Mouse (Mus musculus): Measurements from ENCODE around the gene Mfsd8.
A peak's percentile ranks its signal among the peaks of the same experiment; 100 is the strongest.
"Not testable (repeated sequence)": the region's sequence is repeated elsewhere in the genome, so short reads cannot be mapped to it uniquely, and the experiment has no call there.

Mfsd8 gene

DNA sequence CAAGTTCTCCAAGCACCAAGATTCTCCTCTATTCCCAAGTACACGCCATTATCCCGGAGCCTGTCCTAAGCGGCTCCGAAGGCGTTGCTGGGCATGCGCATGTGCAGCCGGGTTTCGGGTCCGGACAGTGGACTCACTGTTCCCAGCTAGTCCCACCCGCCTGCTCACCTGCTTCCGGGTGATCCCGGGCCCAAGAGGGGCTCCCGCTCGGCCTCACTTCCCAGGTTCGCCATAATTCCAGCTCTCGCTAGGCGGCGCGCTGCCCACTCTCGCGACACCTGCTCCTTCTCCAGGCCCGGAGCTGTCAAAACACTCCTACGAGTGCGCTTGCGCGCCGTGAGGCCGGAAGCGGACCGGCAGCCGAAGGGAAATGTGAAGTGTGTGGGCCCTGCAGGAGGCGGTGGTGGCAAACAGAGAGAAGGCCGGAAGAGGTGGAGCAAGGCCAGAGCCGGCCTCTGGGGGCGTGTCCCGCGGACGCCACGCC lies at the start of gene Mfsd8:
Mfsd8 (minus strand) TSS at position 414 of the 484 bp plus-strand sequence.
- DNase-seq, result peak; percentile 95

DNA sequence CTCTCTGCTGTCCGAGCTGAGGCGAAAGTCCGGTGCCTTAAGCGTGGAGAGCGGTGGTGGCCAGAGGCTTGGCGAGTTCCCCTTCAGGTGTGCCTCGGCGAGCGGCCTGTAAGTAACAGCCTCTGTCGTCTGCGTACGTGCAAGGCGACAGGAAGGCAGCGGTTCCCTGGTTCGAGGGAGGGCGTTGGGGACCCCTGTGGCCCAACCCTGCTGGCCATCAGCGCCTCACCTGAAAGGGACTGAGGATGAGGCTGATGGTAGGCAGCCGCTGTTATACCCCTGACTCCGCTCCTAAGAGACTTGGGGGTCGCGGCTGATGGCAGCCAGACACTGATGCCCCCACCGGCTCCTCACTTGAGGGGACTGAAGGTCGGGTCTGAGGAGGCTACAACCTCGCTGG lies 47.6 kb upstream of the Mfsd8 start:
- DNase-seq, result peak; percentile 40

DNA sequence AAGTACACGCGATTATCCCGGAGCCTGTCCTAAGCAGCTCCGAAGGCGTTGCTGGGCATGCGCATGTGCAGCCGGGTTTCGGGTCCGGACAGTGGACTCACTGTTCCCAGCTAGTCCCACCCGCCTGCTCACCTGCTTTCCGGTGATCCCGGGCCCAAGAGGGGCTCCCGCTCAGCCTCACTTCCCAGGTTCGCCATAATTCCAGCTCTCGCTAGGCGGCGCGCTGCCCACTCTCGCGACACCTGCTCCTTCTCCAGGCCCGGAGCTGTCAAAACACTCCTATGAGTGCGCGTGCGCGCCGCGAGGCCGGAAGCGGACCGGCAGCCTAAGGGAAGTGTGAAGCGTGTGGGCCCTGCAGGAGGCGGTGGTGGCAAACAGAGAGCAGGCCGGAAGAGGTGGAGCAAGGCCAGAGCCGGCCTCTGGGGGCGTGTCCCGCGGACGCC lies 47.2 kb upstream of the Mfsd8 start:
- DNase-seq, result peak; percentile 98

DNA sequence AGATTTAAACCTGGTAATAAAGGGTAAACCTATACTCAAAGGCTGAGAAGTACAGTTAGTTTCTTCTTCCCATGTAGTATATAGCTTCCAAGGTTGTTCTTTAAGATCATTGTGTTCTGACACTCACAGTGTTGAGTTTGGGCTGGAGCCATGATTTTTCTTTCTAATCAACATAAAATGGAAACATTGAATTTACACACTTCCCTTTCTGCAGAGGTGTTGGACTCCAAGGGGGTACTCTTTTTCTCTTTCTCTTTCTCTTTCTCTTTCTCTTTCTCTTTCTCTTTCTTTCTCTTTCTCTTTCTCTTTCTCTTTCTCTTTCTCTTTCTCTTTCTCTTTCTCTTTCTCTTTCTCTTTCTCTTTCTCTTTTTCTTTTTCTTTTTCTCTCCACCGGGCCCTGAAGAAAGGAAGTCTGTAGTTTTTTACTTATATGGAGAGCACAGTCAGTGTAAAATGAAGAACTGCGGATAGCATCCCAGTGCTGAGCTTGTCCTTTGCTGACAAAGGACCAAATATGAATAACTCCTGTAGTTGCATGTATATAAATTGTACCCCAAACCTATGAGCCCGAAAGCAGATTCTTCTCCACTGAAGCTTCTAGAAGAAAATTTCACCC lies 6.5 kb upstream of the Mfsd8 start:
- DNase-seq, result not testable (repeated sequence)

DNA sequence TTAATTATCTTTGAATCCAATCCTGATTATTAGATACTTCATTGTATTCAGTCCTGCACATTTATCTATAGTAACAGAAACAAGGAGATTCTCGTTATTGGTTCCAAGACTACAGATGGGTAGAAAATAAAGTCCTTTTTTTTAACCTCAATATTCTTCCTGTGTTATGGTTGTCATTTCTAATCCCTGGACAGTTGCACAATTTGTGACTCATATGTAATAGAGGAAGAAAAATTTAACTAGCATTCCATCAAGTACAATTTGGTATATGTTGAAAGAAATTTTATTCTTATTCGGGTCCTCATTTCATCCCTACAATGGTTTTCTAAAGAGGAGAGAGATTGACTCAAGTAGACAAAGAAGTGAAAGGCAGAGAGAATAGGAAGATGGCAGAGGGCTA lies 1.2 kb upstream of the Mfsd8 start:
- DNase-seq, result not testable (repeated sequence)

DNA sequence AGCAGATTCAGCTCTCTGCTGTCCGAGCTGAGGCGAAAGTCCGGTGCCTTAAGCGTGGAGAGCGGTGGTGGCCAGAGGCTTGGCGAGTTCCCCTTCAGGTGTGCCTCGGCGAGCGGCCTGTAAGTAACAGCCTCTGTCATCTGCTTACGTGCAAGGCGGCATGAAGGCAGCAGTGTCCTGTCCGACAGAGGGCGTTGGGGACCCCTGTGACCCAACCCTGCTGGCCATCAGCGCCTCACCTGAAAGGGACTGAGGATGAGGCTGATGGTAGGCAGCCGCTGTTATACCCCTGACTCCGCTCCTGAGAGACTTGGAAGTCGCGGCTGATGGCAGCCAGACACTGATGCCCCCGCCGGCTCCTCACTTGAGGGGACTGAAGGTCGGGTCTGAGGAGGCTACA lies 332 bp upstream of the Mfsd8 start:
- peak; percentile 57 for DNase-seq

DNA sequence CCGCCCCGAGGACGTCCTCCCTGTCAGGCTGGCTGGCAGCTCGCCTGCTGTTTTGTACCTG lies 101 bp upstream of the Mfsd8 start, which contains the start of gene Abhd18:
Abhd18 (plus strand) TSS at position 14 of the 61 bp plus-strand sequence.
- not testable (repeated sequence) for DNase-seq

DNA sequence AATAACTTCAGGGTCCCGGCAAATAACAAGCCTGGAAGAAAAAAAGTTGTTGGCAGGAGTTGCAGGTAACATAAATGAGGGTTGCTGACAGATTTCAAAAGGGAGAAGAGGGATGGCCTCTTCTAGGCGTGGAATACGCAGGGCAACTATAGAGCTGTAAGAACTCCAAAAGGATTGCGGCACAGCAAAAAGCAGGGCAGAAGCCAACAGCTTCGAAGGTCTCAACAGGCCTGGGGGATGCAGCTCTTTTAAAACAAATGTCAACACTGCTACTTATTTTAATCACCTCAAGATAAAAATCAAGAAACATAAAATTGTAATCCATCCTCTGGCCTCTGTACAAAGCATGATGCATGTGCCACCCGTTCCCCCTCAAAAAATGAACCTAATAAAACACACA lies 1.2 kb downstream of the Mfsd8 start:
- not testable (repeated sequence) for DNase-seq

DNA sequence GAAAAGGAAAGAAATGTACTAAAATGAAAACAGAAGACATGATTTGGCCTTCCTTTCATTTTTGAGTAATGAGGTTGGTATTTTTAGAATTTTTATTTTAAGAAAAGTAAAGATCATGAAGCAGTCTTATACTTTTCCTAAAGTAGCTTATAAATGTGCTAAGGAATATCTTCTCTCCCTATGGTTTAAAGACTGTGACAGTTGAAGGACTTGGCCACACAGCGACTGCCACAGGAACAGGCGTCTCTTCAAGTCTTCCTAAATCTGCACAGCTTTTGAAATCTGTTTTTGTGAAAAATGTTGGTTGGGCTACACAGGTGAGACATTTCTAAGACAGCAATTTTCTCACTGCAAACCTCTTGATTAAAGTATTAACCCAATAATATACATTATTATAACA lies 33.4 kb downstream of the Mfsd8 start:
- DNase-seq, result no peak

DNA sequence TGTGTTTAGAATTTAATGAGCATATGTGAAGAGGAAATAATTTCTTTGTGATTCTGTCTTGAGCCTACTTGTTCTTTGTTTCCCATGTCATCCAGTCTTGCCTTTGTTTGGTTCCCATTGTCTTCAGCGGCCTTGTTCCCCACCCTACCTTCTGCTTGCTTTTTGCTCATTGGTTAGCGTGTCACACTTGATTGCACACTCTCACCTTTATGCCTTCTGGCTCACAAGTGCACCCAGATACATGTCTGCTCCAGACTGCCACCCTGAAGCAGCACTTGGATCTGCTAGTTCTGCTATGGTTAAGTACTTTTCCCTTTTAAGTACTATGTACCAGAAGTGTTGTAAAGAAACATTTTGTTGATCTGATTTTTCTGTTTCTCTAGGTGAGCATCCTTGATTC lies 36.8 kb downstream of the Mfsd8 start:
- DNase-seq, result no peak

DNA sequence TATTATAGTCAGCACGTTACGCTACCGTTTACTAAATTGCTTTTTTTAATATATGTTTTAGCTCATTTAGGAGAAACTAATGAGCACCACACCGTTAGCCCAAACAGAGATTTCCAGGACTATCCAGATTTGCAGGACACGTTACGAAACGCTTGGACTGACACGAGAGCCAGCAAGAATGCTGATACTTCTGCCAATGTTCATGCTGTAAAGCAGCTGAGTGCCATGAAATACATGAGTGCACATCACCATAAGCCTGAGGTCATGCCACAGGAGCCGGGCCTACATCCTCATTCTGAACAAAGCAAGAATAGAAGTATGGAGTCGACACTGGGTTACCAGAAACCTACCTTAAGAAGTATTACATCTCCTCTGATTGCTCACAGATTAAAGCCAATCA lies 38.0 kb downstream of the Mfsd8 start:
- DNase-seq, result no peak

DNA sequence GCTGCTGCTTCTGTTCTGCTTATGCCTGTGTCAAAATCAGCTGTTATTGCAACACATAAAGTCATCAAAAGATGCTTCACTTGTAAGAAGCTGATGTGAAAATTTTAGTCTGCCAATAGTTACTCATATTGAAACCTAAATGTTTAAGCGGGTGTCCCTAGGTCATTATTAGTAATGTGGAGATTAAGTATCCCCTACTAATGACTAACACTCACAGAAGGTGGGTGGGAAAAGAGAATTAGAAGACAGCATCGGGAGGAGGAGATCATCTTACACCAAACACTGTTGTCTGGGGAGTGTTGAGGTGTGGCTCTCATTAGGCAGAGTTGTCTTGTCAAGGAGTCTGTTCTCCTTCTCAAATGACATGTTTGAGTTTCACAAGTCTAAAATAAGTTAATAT lies 39.8 kb downstream of the Mfsd8 start:
- DNase-seq, result no peak

DNA sequence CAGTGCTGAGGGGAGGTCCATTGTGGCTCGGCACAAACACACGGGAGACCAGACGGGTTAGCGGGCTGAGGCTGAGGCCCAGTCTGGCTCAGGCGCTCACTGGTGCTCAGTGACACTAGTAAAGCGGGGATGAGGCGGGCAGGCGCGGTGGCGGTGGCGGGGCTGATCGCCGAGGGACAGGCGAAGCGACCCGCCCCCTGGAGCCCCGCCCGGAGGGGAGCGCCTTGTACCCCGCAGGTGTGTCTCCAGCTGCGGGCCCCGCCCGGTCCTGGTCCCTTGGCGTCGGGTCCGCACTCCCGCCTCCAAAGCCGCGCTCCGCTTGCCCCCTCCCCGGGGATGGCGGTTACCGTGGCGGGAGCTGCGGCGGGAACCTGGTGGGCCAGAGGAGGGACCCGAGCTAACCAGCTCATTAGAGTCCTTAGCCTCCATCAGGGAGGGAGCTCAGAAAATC lies 46.3 kb downstream of the Mfsd8 start:
- peak; percentile 65 for DNase-seq

DNA sequence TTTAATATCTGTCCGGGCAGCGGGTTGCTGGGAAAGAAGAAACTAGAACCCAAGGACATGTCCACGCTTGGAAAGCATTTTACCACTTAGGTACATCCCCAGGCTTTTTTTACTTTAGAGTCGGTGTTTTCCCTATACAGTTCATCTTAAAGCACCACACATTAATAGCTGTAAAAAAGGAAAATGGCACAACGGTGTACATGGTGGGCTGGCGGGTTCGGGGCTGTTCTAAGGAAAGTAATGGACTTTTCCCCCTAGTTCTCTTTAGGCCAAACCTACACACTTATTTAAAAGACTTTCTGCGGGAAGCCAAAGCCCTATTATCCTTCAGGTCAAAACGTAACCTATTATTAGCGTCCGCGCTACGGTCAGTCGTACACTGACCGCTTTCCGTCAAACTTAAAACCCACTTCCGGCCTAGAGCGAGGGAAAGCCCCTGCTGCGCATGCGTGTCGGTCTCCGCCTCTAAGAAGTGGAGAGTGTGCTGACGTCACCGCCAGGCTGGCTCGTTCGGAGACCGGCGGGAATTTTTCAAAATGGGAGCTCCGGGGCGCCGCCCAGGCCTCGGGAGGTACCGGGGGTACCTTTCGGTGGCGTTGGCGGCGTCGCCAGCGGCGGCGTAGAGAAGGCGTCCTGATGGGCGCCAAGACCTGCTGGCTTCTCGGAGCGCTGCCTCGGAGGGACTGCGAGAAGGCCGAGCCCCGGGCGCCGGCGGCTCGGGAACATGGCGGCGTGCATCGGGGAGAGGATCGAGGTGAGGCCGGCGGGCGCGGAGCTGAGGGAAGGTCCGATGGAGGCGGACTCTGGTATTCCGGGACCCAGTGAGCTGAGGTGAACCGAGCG lies 46.9 kb downstream of the Mfsd8 start, which contains the start of gene Plk4:
Plk4 (plus strand) TSS at position 490 of the 843 bp plus-strand sequence.
- DNase-seq, result peak; percentile 94

DNA sequence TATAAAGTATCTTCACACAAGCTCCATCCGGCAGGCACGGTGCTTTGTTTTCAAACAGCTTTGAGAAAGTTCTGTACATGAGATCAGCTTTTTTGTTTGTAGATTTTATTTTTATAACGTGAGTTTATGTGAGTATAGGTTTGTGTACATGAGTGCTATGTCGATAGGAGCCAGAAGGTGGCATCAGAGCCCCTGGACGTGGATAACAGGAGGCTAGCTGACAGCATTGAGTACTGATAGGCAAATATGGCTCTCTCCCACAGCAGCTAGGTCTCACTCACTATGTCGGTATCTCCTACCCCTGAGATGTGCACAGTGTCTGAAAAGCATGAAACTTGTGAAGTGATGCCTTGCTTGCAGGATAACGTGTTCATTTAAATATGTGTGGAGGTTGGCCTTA lies 48.2 kb downstream of the Mfsd8 start:
- peak; percentile 69 for DNase-seq

DNA sequence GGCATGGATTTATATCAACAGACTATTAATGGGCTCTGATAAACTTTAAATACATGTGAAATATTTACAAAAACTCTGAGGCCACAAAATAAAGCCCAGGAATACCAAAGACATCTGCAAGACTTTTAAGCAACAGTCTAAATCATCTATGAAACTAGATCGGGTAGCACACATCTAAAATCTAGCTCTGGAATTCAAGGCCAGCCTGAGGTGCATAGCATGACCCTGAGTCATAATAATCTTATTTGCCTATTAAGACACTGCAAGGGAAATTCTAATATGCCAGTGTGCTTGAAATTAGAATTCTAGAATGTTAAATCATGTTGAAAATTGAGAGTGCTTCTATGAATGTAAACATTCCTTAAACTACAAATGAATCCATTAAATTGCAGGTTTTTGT lies 48.6 kb downstream of the Mfsd8 start:
- DNase-seq, result no peak

DNA sequence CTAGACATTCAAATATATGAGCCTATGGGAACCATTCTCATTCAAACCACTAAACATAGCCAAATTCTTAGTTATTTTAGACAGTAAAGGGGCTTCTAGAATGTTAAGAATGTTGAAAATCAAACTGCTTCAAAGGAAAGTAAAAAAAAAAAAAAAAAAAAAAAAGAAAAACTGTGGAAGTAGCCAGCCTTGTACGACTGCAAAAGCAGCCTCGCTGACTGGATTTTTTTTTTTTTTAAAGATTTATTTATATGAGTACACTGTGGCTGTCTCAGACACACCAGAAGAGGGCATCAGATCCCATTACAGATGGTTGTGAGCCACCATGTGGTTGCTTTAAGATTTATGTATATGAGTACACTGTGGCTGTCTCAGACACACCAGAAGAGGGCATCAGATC lies 52.9 kb downstream of the Mfsd8 start:
- DNase-seq, result no peak

Measured in thymus, postnatal 25 days (tissue).